Mouse (Mus musculus): ENCODE results near the gene Pi4ka. TPM values are rescaled to one million over a fixed set of nuclear protein-coding genes. Genes with fewer than 3 reads are reported as not detected.

The Pi4ka gene
- total and polyA plus RNA-seq, 2 experiments from 2014 or later: 46.5 to 135 TPM

- Histone ChIP-seq H3K9ac (replicated peaks; ENCODE audit: low read length, poor library complexity, severe bottlenecking) (peak overlapping the region; percentile 61), H3K36me3 (ENCODE audit: insufficient read depth, low read length) (peaks cover 15% of the 10 kb centered on the region), H3K27me3 (ENCODE audit: insufficient read depth, low read length) (no peaks in the 10 kb centered on the region), H3K4me1 (ENCODE audit: insufficient read depth, low read length) (no peaks in the 10 kb centered on the region), H3K27ac (ENCODE audit: low read depth, low read length) (peak overlapping the region; percentile 85), H3K4me2 (ENCODE audit: low read depth, low read length, poor library complexity, severe bottlenecking) (peak overlapping the region; percentile 73), H3K4me3 (ENCODE audit: low read depth, low read length) (peak overlapping the region; percentile 54), H3K9me3 (ENCODE audit: low read length) (no peaks in the 10 kb centered on the region)
- WGBS: under 1% methylated on average over 60 of the region's 62 CpGs
- ATAC-seq (ENCODE audit: low FRiP score) (peak; percentile 87), DNase-seq (ENCODE audit: low spot score) (peak; percentile 93)
- TF ChIP-seq CTCF (IDR thresholded peaks at IDR 0.05): peak; percentile 93
Measured at GRCm38 (mm10) chr16:17276164-17277151, 129.7 kb downstream of the Pi4ka start.

GRCm38 (mm10) chr16:17275721-17276120, 130.4 kb downstream of the Pi4ka start, which contains the start of gene Tmem191c:
Tmem191c (plus strand) TSS chr16:17276077.
- H3K9me3 ChIP-seq (ENCODE audit: low read length): no peaks in the 10 kb centered on the region
- H3K4me2 ChIP-seq (ENCODE audit: low read depth, low read length, poor library complexity, severe bottlenecking): peak within 1 kb of the TSS; percentile 73
- H3K9ac ChIP-seq (replicated peaks; ENCODE audit: low read length, poor library complexity, severe bottlenecking): peak within 1 kb of the TSS; percentile 61
- H3K4me3 ChIP-seq (ENCODE audit: low read depth, low read length): peak within 1 kb of the TSS; percentile 54
- peaks cover 8% of the 10 kb centered on the region for H3K36me3 ChIP-seq (ENCODE audit: insufficient read depth, low read length)
- DNase-seq (ENCODE audit: low spot score): no peak
- WGBS: 61% methylated on average over 7 of the region's 7 CpGs
- H3K4me1 ChIP-seq (ENCODE audit: insufficient read depth, low read length): no peaks in the 10 kb centered on the region
- H3K27ac ChIP-seq (ENCODE audit: low read depth, low read length): peak within 1 kb of the TSS; percentile 85
- no peak for ATAC-seq (ENCODE audit: low FRiP score)
- no peaks in the 10 kb centered on the region for H3K27me3 ChIP-seq (ENCODE audit: insufficient read depth, low read length)
- no peak for TF ChIP-seq CTCF (IDR thresholded peaks at IDR 0.05)

DNA sequence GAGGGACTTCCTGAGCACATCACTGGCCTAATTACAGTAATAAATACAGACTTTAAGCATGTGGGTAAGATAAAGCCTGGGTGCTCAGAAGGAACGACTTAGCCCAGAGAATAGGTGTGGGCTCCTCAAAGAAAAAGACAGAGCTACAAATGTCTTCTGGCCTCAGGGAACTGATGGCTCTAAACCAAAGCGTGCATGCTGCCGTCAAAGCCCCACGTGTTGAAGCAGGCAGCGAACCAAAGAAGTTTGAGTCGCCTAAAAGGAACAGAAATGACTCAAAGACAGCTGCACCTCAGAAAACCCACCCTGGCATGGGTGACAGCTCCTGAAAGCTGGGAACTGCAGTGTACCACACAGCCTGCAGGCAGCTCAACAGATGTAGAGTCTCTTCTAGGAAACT, 134.3 kb downstream of the Pi4ka start:
- Histone ChIP-seq H3K27me3 (ENCODE audit: insufficient read depth, low read length) (no peaks in the 10 kb centered on the region), H3K4me1 (ENCODE audit: insufficient read depth, low read length) (no peaks in the 10 kb centered on the region), H3K27ac (ENCODE audit: low read depth, low read length) (no peak overlapping the region), H3K9ac (replicated peaks; ENCODE audit: low read length, poor library complexity, severe bottlenecking) (no peak overlapping the region), H3K36me3 (ENCODE audit: insufficient read depth, low read length) (no peaks in the 10 kb centered on the region), H3K4me3 (ENCODE audit: low read depth, low read length) (no peak overlapping the region), H3K4me2 (ENCODE audit: low read depth, low read length, poor library complexity, severe bottlenecking) (no peak overlapping the region), H3K9me3 (ENCODE audit: low read length) (no peaks in the 10 kb centered on the region)
- TF ChIP-seq CTCF (IDR thresholded peaks at IDR 0.05): no peak
- DNase-seq (ENCODE audit: low spot score) (no peak), ATAC-seq (ENCODE audit: low FRiP score) (no peak)
- 78% methylated on average over 6 of the region's 6 CpGs for WGBS

GRCm38 (mm10) chr16:17271124-17271523, 135.0 kb downstream of the Pi4ka start:
- Histone ChIP-seq H3K27ac (ENCODE audit: low read depth, low read length) (no peak overlapping the region), H3K4me2 (ENCODE audit: low read depth, low read length, poor library complexity, severe bottlenecking) (no peak overlapping the region), H3K36me3 (ENCODE audit: insufficient read depth, low read length) (no peaks in the 10 kb centered on the region), H3K4me1 (ENCODE audit: insufficient read depth, low read length) (no peaks in the 10 kb centered on the region), H3K9ac (replicated peaks; ENCODE audit: low read length, poor library complexity, severe bottlenecking) (no peak overlapping the region), H3K9me3 (ENCODE audit: low read length) (no peaks in the 10 kb centered on the region), H3K4me3 (ENCODE audit: low read depth, low read length) (no peak overlapping the region), H3K27me3 (ENCODE audit: insufficient read depth, low read length) (no peaks in the 10 kb centered on the region)
- DNase-seq (ENCODE audit: low spot score) (no peak), ATAC-seq (ENCODE audit: low FRiP score) (no peak)
- WGBS: 76% methylated on average over 4 of the region's 4 CpGs
- peak; percentile 53 for TF ChIP-seq CTCF (IDR thresholded peaks at IDR 0.05)

DNA sequence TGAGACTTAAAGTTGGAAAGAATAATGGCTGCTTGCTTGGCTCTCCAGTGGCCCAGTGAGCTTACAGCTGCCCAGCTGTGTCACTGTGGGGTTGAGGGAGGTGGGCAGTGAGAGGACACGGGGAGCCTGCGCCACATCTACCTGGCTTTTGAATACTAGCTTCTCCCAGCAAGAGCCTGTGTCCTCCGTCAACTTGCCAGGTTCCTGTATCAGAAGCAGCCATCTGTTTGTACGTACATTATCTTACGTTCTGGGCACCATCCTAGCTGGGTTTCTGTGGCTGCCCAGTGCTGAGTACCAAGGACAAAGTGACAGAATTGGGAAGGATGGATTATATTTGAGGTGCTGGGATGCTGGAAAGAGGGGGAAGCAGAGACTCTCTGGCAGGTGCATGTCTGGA, 136.2 kb downstream of the Pi4ka start:
- Histone ChIP-seq H3K4me2 (ENCODE audit: low read depth, low read length, poor library complexity, severe bottlenecking) (no peak overlapping the region), H3K27ac (ENCODE audit: low read depth, low read length) (no peak overlapping the region), H3K27me3 (ENCODE audit: insufficient read depth, low read length) (no peaks in the 10 kb centered on the region), H3K9ac (replicated peaks; ENCODE audit: low read length, poor library complexity, severe bottlenecking) (no peak overlapping the region), H3K4me3 (ENCODE audit: low read depth, low read length) (no peak overlapping the region), H3K4me1 (ENCODE audit: insufficient read depth, low read length) (no peaks in the 10 kb centered on the region), H3K36me3 (ENCODE audit: insufficient read depth, low read length) (no peaks in the 10 kb centered on the region), H3K9me3 (ENCODE audit: low read length) (no peaks in the 10 kb centered on the region)
- WGBS: 93% methylated on average over 5 of the region's 5 CpGs
- DNase-seq (ENCODE audit: low spot score): no peak
- ATAC-seq (ENCODE audit: low FRiP score): no peak
- no peak for TF ChIP-seq CTCF (IDR thresholded peaks at IDR 0.05)

DNA sequence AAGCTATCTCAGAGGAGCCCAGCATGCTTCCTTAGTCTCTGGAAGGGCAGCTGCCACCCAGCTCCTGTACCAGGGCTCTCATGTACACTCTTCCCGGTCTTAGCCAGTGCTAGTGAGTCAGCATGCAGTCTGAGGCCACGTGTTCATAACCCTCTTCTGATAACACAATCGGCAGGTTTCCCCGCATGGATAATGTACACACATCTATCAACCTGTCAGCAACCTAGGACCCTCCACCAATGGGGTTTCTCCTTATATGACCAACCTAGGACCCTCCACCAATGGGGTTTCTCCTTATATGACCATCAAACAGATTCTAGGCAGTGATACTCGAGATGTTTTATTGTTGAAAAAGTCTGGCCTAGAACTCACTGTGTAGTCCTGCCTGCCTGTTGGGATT, 138.2 kb downstream of the Pi4ka start:
- Histone ChIP-seq H3K27ac (ENCODE audit: low read depth, low read length) (no peak overlapping the region), H3K9ac (replicated peaks; ENCODE audit: low read length, poor library complexity, severe bottlenecking) (no peak overlapping the region), H3K36me3 (ENCODE audit: insufficient read depth, low read length) (no peaks in the 10 kb centered on the region), H3K4me3 (ENCODE audit: low read depth, low read length) (no peak overlapping the region), H3K4me2 (ENCODE audit: low read depth, low read length, poor library complexity, severe bottlenecking) (no peak overlapping the region), H3K9me3 (ENCODE audit: low read length) (no peaks in the 10 kb centered on the region), H3K27me3 (ENCODE audit: insufficient read depth, low read length) (no peaks in the 10 kb centered on the region), H3K4me1 (ENCODE audit: insufficient read depth, low read length) (no peaks in the 10 kb centered on the region)
- no peak for ATAC-seq (ENCODE audit: low FRiP score)
- DNase-seq (ENCODE audit: low spot score): no peak
- 78% methylated on average over 5 of the region's 5 CpGs for WGBS
- TF ChIP-seq CTCF (IDR thresholded peaks at IDR 0.05): no peak

All from midbrain, postnatal 0 days (tissue).